Mouse (Mus musculus) left cerebral cortex, postnatal 25 days (tissue): Measurements from ENCODE around the gene Nf2. TPM values are rescaled to one million over a fixed set of nuclear protein-coding genes. Genes with fewer than 3 reads are reported as not detected.

Source experiments
- DNase-seq, 2 experiments: peaks; one replicate each; pipeline ENCODE4 v3.0.0; 2022; ENCODE audit warnings: low spot score in 2 of 2, mixed read lengths in 1 of 2
- intact Hi-C: fragments of 180-260 bp; cut with DNase I; formaldehyde crosslinking; loops from one replicate; pipeline ENCODE4 v1.15.1; 2025
- total RNA-seq, 2 experiments: library from RNA; stranded (reverse); gene quantifications; 2 replicates each; pipeline ENCODE4 v1.2.3; 2021

Nf2 gene
- total RNA-seq, 2 experiments from 2014 or later = 76.2 to 76.5 TPM

DNA sequence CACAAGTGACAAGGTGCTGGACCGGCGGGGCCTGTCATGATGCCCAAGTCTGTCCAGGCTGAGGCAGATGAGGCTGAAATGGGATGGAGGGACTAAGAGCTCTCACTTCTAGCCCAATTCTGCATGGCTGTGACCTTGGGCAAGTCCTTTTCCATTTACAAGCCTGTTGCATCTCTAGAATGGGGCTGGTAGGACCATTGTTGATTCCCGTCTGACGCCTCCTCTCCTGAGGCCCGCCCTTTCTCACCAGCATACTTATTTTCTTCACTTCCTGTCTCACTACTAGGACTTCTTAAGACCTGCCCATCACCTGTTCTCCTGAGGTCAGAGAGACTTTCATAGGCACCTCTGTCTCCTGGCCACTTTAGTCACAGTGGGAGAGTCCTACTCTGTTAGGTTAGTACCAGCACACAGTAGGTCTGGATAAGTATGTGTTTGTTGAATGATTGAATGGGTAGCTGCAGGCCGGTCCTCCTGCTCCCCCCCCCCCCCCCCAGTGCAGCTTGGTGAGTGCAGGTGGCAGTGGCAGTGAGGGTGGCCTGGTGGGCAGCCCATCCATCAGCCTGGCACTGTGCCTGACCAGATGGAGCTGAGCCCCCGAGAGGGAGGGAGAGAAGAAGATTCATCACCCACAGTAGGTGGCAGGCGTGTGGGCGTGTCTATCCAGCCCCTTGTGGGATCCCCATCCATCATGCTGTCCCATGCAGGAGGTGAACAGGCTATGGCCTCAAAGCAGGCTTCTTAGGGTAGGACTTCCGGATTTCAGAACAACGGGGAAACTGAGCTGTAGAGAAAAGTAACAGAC is 92.2 kb downstream of the Nf2 start:
- no peak for DNase-seq
- intact Hi-C loops = no loop called here

DNA sequence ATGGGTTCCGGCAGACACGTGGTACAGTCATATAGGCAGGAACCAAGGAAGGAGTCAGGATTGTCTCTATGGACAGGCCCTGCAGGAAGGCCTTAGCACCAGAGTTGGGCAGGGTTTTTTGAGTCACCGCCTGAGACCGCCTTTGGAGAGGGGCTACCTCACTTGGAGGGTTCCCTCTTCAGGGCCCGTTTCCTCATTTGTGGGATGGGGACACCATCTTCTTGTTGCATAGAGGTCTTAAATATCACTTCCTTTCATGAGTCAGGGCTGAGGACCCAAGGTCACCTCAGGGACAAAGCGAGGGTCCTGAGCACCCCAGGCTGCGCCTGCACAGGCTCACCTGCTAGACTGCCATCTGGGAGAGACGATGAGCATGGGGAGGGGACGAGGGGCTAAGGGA is 92.9 kb downstream of the Nf2 start:
- intact Hi-C loops = no loop called here

DNA sequence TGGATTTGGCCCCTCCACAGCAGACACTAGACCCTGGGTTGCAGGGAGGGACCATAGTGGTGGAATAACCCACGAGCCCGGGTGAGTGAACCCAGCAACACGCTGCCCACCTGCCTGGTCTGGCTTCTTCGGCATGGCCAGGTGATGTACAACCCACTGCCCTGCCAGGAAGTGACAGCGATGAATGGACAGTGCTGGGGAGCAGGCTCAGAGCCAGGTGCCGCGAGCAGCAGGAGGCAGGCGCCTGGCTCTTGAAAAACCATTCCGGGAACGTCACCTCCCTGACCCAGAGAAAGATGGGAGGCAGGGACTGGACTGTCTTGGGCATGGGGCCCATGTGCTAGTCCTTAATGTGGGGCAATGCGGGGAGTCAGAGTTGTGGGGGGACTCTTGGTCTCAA is 94.5 kb downstream of the Nf2 start:
- no peak for DNase-seq
- intact Hi-C loops = no loop called here

More for the DNA sequence above, 92.9 kb downstream of the Nf2 start:
- DNase-seq = no peak

DNA sequence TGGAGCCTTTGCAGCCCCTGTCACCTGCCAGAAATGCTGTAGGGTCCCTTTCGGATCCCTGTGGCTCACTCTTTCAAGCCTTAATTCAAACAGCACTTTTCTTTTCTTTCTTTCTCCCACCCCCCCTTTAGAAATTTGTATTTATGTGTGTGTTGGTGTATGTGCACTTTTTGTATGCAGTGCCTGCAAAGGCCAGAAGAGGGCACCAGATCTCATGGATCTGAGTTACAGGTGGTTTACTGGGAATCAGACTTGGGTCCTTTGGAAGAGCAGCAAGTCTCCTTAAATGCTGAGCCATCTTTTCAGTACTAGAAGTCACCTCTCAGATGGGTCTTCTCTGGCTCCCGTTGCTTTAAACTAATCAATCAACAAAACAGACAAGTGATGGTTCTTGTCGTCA is 95.3 kb downstream of the Nf2 start:
- intact Hi-C loops = no loop called here
- no peak for DNase-seq

DNA sequence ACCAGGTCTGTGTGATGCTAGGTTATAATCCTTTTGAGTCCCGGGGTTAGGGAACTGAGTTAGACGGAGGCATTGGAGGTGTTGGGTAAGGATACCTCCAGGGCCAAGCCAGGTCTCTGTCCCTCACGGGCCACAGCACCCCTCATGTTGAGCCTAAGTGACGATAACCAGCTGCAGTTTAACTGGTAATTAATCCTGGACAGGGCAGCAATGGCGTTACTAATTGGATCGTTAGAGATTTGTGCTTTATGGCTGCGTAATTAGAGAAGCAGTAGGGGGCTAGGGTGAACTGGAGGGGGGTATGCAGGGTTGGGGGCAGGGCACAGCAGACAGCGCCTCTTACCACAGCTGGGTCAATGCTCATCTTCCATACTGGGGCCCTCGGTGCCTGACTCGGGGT is 96.5 kb downstream of the Nf2 start:
- intact Hi-C loops = no loop called here
- DNase-seq = no peak

DNA sequence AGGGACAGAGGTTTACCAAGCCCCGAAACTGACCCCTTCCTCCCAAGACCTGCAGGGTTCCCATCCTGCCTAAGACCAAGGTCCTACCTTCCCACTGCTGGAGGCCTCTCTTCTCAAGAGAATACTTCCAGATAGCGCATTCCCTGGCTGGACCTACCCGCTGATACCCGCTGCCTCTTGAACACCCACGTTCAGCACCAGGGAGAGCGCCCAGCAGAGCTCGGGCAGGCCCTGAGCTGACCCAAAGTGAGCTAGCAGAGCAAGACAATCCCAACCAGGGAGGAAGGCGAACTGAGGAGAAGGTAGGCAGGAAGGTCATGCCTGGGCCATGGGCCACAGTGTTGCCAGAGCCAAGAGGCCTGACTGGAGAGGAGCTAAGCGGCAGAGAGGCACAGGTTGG is 99.1 kb downstream of the Nf2 start:
- intact Hi-C loops = no loop called here
- no peak for DNase-seq

DNA sequence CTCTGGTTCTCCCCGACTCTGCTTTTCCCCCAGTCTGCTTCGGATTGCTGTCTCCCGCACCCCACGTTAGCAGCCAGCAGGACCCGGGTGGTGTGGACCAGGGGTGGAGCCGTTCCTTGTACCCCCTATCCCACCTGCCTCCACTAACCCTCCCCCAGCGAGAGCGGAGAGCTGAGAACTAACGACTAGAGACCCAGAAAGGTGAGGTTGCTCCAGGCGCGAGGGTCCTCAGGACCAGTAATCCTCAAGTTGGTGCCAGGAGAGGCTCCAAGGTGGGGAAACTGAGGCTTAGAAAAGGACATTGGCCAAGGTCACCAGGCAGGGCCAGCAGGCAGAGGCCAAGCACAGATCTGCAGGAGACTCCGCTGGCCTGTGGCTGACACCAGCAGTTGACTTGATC is 102.1 kb downstream of the Nf2 start:
- intact Hi-C loops = no loop called here

DNA sequence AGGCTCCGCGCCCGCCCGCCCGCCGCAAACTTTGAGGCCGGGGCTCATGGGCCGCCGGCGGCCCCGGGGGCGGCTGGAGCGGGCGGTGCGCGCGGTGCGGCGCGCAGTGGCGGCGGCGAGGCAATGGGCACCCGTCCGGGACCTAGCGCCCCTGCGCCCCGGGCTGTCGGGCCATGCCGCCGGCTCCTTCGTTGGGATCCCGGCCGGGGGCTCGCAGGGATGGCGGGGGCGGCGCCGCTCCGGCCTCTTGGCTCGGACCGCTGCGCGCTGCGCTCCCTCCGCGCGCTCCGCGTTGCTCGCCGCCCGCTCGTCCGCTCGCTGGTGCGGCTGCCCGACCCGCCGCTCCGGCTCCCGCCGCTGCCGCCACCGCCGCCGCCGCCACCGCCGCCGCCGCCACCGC is 102.6 kb downstream of the Nf2 start, which contains the start of gene Cabp7:
Gene Cabp7 (minus strand): TSS at position 46 of the 400 bp plus-strand sequence.
- no peak for DNase-seq
- intact Hi-C loops = no loop called here

More for the DNA sequence above, 102.1 kb downstream of the Nf2 start:
- DNase-seq = no peak

DNA sequence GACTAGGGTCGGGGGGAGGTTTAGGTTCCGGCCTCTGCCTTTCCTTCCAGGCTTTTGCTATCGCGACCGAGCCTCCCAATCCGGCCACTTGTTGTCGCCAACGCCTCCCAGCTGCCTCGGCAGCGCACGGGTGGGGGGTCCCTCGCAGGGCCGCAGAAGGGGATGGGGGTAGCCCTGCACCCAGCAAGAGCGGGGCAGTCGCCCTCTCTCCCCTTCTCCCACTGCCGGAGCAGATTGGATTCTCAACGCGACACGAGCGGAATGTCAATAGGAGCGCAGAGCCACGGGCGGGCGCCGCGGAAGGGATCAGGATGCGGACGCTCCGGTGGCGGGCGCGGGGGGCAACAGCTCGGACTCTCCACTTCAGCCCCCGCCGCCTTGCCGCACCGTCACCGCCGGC is 103.4 kb downstream of the Nf2 start:
- intact Hi-C loops = no loop called here
- no peak for DNase-seq

DNA sequence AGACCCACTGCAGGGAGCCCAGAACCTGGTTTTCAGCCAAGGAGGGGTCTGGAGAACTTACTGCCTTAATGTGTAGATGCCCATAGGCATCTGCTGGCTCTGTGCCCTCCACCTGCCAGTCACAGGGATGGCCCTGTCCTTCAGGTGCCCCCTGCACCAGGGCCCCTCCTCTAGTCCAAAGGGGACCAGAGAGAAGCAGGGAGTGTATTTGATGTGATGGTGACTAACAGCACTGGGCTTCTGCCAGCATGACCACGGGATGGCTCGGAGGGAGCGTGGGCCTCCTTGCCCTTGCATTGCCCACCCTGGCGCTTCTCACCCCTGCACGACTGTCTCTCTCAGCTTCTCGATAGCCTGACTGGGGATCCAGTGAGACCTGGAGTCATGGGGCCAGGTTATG is 104.6 kb downstream of the Nf2 start:
- intact Hi-C loops = no loop called here

DNA sequence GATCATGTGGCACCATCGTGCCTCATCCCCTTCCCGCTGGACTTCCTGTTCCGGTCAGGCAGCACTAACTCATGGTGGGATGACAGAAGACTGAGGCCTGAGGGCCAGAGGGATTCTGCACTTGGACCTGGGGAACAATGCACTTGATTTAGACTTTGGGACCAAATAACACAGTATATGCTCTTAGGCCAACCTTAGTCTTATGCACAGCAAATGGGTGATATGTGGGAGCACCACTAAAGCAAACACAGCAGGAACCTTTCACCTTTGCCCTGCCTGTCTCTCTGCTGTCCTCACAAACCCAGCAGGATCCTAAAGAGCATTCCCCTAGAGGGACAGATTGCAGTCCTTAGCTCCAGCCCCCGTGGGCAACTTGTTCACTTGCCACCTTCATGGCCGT is 108.6 kb downstream of the Nf2 start:
- no peak for DNase-seq
- intact Hi-C loops = no loop called here

More for the DNA sequence above, 104.6 kb downstream of the Nf2 start:
- DNase-seq = no peak

DNA sequence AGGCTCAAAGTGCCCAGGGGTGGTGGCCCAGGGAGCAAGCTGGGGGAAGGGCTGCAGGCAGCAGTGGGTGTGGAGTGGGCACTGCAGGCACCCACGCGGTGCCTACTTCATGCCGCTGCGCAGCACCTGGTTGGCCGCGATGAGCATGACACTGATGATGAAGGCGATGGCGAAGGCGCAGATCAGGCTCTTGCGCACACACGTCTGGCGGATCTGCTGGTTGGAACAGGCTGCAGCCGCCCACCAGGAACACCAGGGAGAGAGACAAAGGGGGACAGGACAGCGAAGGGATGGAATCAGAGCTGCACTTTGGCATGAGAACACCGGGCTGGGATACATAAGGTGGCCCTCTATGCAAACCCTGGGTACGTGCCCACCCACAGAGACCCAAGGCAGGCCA is 110.6 kb downstream of the Nf2 start:
- DNase-seq = no peak
- intact Hi-C loops = no loop called here

DNA sequence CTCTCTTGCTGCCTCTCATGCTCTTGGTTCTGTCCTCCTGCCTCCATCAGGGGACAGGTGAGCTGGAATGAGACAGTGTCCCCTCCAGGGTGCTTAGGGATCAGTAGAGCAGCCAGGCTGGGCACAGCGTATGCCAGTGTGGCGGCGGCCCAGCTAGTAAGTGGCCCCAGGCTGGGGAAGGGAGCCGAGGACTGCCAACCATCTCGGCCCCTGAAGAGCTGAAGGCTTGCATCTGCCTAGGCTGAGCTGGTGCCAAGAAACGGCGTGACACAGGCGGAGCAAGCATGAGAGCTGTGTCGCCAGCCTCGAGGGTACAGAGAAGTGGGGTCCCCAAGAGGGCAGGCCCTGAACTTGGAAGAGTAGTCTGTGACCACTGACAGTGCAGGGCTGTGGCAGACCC is 111.7 kb downstream of the Nf2 start:
- intact Hi-C loops = no loop called here
- DNase-seq = no peak

DNA sequence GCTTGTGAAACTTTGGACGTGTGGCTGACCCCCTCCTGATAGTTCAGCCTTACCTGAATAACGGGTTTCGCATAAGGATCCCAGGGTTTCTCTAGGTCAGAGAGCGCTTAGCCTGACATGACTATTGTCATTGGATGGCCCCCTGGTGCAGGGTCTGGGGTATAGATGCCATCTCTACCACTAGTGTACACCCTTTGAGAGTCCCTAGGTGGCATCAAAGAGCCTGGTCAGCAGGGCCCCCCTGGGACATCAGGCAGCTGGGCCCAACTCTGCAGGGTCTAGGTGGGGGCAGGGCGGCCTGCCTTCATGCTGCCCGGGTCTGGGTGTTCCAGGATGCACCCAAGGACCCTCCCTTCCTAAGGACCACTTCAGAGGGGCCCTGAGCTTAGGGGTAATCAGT is 113.0 kb downstream of the Nf2 start:
- intact Hi-C loops = no loop called here
- no peak for DNase-seq

DNA sequence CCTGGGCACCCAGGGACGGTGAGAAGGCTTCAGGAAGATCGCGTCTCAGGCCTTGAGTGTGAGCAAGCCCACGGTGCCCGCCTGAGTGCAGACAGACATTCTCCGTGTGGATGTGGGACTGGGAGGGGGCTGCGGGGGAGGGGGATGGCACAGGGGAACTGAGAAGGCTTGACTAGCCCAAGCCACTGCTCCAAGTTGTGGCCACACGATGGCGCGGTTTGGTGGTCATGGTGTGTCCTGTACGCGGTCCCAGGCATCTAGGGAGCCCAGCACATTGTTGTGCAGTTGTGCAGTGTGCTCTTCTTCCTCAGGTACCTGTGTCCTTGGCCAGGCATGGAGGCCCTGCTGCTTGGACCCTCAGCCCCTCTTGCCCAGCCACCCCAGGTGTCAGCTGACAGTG is 115.2 kb downstream of the Nf2 start:
- intact Hi-C loops = no loop called here
- no peak for DNase-seq

DNA sequence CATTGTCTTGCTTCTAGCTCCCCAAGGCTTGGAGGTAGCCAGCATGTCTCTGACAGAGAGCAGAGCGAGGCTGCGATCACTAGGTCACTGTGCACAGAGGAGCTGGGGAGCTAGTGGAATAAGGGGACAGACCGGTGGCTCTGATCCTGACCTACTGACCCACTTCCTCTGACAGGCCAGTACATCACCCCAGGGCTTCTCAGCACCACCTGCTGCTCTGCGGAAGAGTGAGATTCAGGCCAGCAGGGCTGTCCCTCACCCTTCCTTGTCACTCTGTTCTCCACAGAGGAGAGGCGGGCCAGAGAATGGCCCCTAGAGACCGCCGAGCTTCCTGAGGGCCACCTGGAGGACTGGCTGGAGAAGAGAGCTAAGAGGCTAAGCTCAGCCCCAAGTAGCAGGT is 117.6 kb downstream of the Nf2 start:
- intact Hi-C loops = no loop called here
- DNase-seq = no peak

DNA sequence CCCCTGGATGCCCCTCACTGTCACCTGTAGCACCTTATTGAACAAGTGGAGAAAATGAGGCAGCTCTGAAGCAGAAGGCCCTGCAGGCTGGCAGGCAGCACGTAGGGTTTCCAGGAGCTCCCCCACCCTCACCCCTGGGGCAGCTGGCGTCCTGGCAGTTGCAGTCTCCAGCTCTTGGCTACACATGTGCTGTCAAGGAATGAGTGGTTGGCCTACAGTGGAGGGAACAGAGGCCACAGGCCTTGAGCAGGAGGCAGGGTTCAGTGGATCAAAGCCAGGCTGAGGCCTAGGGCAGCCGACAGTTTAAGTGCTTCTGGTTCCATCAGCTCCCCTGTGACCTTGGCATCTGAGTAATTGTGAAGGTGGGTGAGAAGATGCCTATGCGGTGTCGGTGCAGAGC is 118.4 kb downstream of the Nf2 start:
- no peak for DNase-seq

DNA sequence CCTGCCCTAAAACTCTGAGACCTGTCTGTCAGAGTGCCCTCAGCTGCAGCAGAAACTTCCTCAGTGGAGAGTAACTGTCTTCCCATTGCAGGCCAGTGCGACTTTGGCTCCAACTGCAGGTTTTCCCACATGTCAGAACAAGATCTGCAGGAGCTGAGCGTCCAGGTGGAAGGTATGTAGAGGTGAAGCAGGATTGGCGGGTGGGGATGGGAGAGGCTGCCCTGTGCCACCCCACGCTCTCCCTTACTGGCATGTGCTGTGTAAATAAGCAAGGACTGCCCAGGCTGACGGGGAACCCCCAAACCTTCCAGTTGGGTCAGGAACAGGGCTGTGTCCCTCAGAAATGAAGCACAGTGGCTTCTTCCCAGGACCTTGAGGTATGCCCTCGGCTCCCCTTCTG is 119.2 kb downstream of the Nf2 start:
- DNase-seq = no peak
- intact Hi-C loops = no loop called here

More for the DNA sequence above, 118.4 kb downstream of the Nf2 start:
- intact Hi-C loops = no loop called here

DNA sequence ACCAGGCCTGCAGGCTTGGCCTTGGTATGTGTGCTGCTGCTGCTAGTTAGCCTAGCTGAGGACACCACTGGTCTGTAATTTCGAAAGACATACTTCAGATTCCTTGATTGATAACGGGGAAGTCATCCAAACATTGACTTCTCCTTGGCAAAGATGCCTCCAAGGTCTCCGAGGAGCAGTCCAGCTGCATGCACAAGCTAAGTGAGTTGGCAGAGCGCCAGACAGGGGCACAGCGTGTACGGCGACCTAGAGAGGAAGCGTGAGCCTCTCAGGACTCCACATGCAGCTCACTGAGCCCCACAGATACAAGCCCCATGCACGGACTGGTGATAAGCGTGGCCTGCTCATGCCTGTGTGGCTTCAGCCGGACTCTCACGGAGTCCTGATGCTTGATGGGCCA is 119.7 kb downstream of the Nf2 start:
- no peak for DNase-seq
- intact Hi-C loops = no loop called here

DNA sequence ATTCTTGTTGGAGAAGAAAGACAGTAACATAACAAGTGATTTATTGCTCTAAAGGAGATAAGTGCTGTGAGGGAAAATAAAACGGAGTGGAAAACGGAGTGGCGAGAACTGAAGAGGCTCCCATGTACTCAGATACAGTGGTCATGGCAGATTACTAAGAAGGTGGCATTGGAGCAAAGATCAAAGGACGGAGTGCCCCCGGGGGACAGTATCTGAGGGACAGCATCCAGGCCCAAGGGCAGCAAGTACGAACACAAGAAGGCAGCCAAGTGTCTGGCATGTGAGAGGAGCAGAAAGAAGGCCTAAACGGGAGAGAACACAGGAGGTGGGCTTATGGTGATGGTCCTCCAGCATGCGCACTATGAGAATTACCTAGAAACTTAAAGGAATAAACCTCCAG is 127.6 kb downstream of the Nf2 start:
- intact Hi-C loops = no loop called here

DNA sequence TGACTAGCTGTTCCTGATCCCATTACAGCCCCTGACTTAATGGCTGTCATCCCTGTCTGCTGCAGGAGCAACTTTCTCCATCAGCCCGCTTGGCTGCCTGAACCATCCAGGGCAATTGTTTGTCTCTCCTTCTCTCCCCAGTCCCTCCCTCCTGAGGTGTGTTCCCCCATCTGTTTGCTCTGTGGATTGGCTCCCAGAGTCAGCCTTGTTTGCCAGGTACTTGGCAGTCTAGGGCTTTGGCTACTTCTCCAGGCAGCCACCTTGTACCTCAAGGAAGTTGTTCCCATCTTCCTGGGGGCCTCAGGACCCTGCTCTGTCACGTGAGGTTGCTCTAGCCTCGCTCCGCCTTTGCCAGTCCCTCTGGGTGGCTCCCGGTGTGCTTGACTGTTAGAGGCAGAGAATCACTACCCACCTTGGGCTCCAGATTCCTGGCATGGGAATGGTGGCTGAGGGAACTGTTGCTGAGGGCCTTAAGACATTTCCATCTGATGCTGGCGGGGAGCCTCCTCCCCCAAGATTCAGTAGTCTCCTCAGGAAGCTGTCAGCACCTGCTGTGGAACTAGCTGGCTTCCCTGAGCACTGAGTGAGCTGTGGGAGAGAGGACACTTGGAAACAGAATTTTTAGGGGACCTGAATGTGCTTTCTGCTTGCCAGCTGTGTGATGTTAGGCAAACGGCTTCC is 128.3 kb downstream of the Nf2 start:
- peak; percentile 27 to 47 for DNase-seq
- intact Hi-C loops = no loop called here

More for the DNA sequence above, 127.6 kb downstream of the Nf2 start:
- DNase-seq = no peak
